Mouse (Mus musculus) thymus, adult 2 months (tissue): ENCODE data around the gene Wdr73. TPM values are rescaled to one million over a fixed set of nuclear protein-coding genes. Genes with fewer than 3 reads are reported as not detected.

Experiments used
- DNase-seq: peaks from one replicate; pipeline ENCODE4 v3.0.0; 2021
- H3K27ac ChIP-seq: fragments of 200-500 bp; 2 replicates; pipeline ENCODE4 v1.5.1; 2012; ENCODE audit warnings: low read length, control low read depth; ENCODE audit not compliant: control insufficient read depth, insufficient read depth
- H3K27me3 ChIP-seq: fragments of 200-500 bp; 2 replicates; pipeline ENCODE4 v1.6.1; 2012; ENCODE audit warnings: mild to moderate bottlenecking, low read length, moderate library complexity, mixed read lengths; ENCODE audit not compliant: control insufficient read depth, insufficient read depth
- H3K36me3 ChIP-seq: fragments of 200-500 bp; 2 replicates; pipeline ENCODE4 v1.6.1; 2012; ENCODE audit warnings: mild to moderate bottlenecking, low read length, moderate library complexity; ENCODE audit not compliant: control insufficient read depth, insufficient read depth
- H3K4me1 ChIP-seq: fragments of 200-500 bp; replicated peaks from 2 replicates; pipeline ENCODE4 v1.6.1; 2012; ENCODE audit warnings: low read length; ENCODE audit not compliant: control insufficient read depth, insufficient read depth
- H3K4me3 ChIP-seq: fragments of 200-500 bp; 2 replicates; pipeline ENCODE4 v1.5.1; 2012; ENCODE audit warnings: mild to moderate bottlenecking, low read length, control low read depth, moderate library complexity; ENCODE audit not compliant: control insufficient read depth, insufficient read depth
- CTCF ChIP-seq: fragments of 200-500 bp; IDR thresholded peaks from 2 replicates; pipeline ENCODE4 v1.5.1; 2012; ENCODE audit warnings: mild to moderate bottlenecking, control low read depth, low read length, moderate library complexity, borderline replicate concordance; ENCODE audit not compliant: control insufficient read depth, poor library complexity, insufficient read depth; ENCODE audit errors: extremely low read depth
- POLR2A ChIP-seq: fragments of 200-500 bp; IDR thresholded peaks from 2 replicates; pipeline ENCODE4 v1.6.1; 2012; ENCODE audit warnings: mild to moderate bottlenecking, low read length, control low read depth, moderate library complexity; ENCODE audit not compliant: control insufficient read depth, poor library complexity, insufficient read depth; ENCODE audit errors: extremely low read depth
- WGBS: fragments of 180-500 bp; shearing (Covaris S2); methylation state at CpG from one replicate; pipeline ENCODE4 v1.1.7; 2018; 5-methylcytosine and 5-hydroxymethylcytosine counted together
- polyA plus RNA-seq: library from polyadenylated mRNA; depleted of rRNA; stranded (reverse); fragments of >200 nt; gene quantifications from 2 replicates; pipeline ENCODE4 v1.2.3, GENCODE M21; 2012

Wdr73 gene
- polyA plus RNA-seq, 1 experiment = 31.3 TPM

DNA sequence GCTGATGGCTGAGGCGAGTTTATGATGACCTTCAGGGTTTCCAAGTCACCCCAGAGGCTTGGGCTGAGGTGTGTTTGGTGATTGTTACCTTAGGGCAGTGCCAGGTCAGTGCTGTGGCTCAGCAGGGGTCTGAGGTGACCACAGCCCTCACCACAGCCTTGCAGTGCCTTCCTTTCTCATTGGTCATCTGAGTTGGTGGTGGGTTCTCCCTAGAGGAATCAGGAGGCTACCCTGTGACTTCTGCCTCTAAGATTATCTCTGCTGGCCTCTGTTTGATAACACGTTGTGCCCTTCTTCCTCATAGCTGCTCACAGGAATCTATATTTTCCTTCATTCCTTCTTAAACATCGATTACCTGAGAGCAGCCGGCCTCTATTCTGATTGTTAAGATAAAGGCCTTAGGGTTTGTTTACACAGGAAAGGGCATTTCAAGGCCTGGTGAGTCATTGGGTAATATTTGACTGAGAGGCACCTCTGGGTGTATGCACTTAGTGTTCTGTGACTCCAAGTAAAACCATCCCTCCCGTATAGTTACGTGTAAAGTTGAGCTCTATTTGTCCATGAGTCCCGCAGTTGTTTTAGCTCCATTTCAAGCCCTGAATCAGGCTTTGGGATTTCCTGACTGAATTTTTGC, 34.4 kb downstream of the Wdr73 start:
- no peak for DNase-seq
- Histone ChIP-seq H3K36me3 (peaks cover 29% of the 10 kb centered on the region), H3K27me3 (no peaks in the 10 kb centered on the region), H3K4me3 (no peak overlapping the region), H3K27ac (peak overlapping the region; percentile 97), H3K4me1 (peaks cover 31% of the 10 kb centered on the region)
- WGBS = 92% methylated on average over 7 of the region's 7 CpGs
- TF ChIP-seq POLR2A (no peak), CTCF (no peak)

DNA sequence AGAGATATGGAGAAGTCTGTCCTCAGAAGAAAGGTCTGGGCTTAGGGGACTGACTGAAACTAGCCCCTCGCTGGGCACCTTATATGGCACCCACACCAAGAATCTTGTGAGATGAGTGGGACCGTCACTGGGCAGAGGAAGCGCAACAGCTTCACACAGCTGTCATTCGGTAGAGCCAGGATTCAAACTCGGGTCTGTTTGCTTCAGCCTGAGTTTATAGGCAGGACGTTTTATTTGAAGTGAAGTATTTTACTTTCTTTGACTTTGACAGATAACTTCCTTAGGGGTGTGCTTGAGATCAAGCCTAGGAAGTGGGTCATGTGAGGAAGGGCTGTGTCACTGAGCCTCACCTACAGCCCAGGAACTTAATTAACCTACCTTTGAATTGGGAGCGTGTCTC, 35.5 kb downstream of the Wdr73 start:
- DNase-seq = peak; percentile 43
- Histone ChIP-seq H3K27ac (peak overlapping the region; percentile 97), H3K36me3 (peaks cover 26% of the 10 kb centered on the region), H3K4me3 (peak overlapping the region; percentile 43), H3K27me3 (no peaks in the 10 kb centered on the region), H3K4me1 (peaks cover 33% of the 10 kb centered on the region)
- 35% methylated on average over 7 of the region's 7 CpGs for WGBS
- TF ChIP-seq CTCF (no peak), POLR2A (no peak)

DNA sequence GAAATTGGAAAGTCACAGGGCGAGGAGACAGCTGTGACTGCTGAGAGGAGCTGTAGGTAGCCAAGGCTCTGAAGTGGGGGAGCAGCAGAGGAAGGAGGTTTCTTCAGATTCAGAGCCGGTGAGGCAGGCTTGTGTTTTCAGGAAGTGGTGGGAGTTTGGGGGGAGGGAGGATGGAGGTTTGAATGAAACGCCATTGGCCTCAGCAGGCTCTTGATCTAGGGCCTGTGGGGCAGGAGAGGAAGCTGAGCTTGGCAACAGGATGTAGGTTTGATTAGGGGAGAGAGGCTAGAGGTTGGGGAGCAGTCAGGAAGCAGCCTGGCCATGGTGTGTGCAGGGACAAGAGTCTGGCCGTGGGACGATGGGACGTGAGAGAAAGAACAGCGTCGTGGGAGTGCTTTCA, 36.2 kb downstream of the Wdr73 start:
- Histone ChIP-seq H3K4me1 (peaks cover 36% of the 10 kb centered on the region), H3K27me3 (no peaks in the 10 kb centered on the region), H3K4me3 (peak overlapping the region; percentile 43), H3K27ac (peak overlapping the region; percentile 97), H3K36me3 (peaks cover 21% of the 10 kb centered on the region)
- TF ChIP-seq CTCF = no peak
- 0 out of 2 replicates have a peak, but pooled peaks have one; percentile 30 for TF ChIP-seq POLR2A
- DNase-seq = peak; percentile 86
- 0% methylated on average over 8 of the region's 8 CpGs for WGBS

DNA sequence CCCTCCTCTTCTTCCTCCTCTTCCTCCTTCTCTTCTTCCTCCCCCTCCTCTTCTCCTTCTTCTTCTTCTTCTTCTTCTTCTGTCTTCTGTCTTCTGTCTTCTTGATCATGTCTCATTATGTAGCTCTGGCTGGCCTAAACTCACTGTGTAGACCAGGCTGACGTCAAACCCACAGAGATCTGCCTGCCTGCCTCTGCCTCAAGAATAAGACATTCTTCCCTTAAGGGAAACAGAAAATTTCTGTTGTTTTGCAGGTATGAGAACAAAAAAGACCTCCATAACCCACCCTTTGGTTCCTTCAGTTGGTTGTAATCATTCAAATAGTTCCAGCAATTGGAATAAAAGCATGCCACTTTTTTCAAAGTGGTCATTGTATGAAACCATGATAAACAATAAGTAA, 36.9 kb downstream of the Wdr73 start:
- Histone ChIP-seq H3K27ac (peak overlapping the region; percentile 60), H3K4me3 (no peak overlapping the region), H3K4me1 (peaks cover 36% of the 10 kb centered on the region), H3K36me3 (peaks cover 14% of the 10 kb centered on the region), H3K27me3 (no peaks in the 10 kb centered on the region)
- no peak for DNase-seq
- WGBS = 28% methylated on average over 1 of the region's 1 CpGs
- TF ChIP-seq CTCF (no peak), POLR2A (no peak)

DNA sequence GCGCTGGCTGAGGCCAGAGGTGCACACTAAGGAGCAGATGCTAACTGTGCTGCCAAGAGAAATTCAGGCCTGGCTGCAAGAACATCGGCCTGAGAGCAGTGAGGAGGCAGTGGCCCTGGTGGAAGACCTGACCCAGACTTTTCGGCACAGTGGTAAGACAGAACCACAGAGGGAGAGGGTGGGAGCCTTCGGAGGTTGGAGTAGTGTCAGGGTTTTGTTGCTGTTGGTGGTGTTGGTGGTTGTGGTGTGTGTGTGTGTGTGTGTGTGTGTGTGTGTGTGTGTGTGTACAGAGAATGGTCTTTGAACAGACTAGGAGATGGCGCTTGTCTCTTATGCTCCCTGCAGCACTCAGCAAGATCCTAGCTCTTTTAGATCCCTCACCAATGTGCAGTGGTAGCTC, 37.5 kb downstream of the Wdr73 start:
- H3K27ac ChIP-seq = peak overlapping the region; percentile 60
- peaks cover 36% of the 10 kb centered on the region for H3K4me1 ChIP-seq
- H3K27me3 ChIP-seq = no peaks in the 10 kb centered on the region
- H3K4me3 ChIP-seq = peak overlapping the region; percentile 20
- peak; percentile 16 for DNase-seq
- peaks cover 9% of the 10 kb centered on the region for H3K36me3 ChIP-seq
- 39% methylated on average over 5 of the region's 5 CpGs for WGBS
- no peak for TF ChIP-seq POLR2A
- TF ChIP-seq CTCF = no peak

DNA sequence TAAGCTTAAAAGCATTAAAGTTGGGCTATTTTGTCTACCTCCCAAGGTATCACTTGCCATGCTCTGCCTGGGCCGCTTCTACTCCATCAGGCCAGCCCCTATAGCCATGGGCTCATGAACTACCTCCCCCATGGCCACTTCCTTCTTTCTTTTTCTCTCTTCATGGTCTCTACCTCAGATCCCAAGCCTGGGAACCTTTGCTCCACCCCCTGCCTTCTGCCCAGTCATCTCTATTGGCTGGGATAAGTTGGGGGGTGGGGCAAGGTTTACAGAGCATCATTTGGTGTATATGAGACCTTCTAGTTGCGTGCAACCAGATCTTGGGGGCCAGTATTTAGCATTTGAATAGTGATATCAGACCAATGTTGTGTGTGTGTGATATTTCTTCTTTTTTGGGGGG, 38.6 kb downstream of the Wdr73 start:
- 60% methylated on average over 2 of the region's 2 CpGs for WGBS
- peaks cover under 1% of the 10 kb centered on the region for H3K36me3 ChIP-seq
- H3K27ac ChIP-seq = peak overlapping the region; percentile 16; the same call in 1 of the 2 replicates
- peak; percentile 33 for DNase-seq
- H3K4me3 ChIP-seq = no peak overlapping the region
- no peaks in the 10 kb centered on the region for H3K27me3 ChIP-seq
- no peak for TF ChIP-seq CTCF
- TF ChIP-seq POLR2A = no peak
- H3K4me1 ChIP-seq = peaks cover 36% of the 10 kb centered on the region
